Mouse (Mus musculus) heart, embryonic 16.5 days (tissue): Measurements from ENCODE around the gene Runx1. TPM values are rescaled to one million over a fixed set of nuclear protein-coding genes. Genes with fewer than 3 reads are reported as not detected.

Experiments
- ATAC-seq: fragments of 200-750 bp; cut with Nextera tagmentation; replicated peaks from 2 replicates; pipeline ENCODE4 v1.8.0; 2017; ENCODE audit warnings: moderate number of reproducible peaks; ENCODE audit not compliant: insufficient read depth, low FRiP score; ENCODE audit errors: extremely low read depth
- H3K27ac ChIP-seq: fragments of 300-500 bp; sonication (generic); 2 replicates; pipeline ENCODE4 v1.5.1; 2014; ENCODE audit warnings: mild to moderate bottlenecking, low read length, control low read depth, moderate library complexity
- H3K27me3 ChIP-seq: fragments of 300-500 bp; sonication (generic); 2 replicates; pipeline ENCODE4 v1.6.1; 2014; ENCODE audit warnings: low read length, mixed read lengths; ENCODE audit not compliant: control insufficient read depth, insufficient read depth
- H3K36me3 ChIP-seq: fragments of 300-500 bp; sonication (generic); 2 replicates; pipeline ENCODE4 v1.6.1; 2014; ENCODE audit not compliant: control insufficient read depth, insufficient read depth
- H3K4me1 ChIP-seq: fragments of 300-500 bp; sonication (generic); 2 replicates; pipeline ENCODE4 v1.6.1; 2014; ENCODE audit warnings: low read length, mixed read lengths; ENCODE audit not compliant: control insufficient read depth, insufficient read depth
- H3K4me2 ChIP-seq: fragments of 300-500 bp; sonication (generic); 2 replicates; pipeline ENCODE4 v1.6.1; 2014; ENCODE audit warnings: low read depth, mild to moderate bottlenecking, control low read depth, low read length
- H3K4me3 ChIP-seq: fragments of 300-500 bp; sonication (generic); 2 replicates; pipeline ENCODE4 v1.5.1; 2014; ENCODE audit warnings: mild to moderate bottlenecking, control low read depth, low read length
- H3K9ac ChIP-seq: fragments of 300-500 bp; sonication (generic); 2 replicates; pipeline ENCODE4 v1.6.1; 2014; ENCODE audit warnings: low read length, control low read depth
- H3K9me3 ChIP-seq: fragments of 300-500 bp; sonication (generic); replicated peaks from 2 replicates; pipeline ENCODE4 v1.6.1; 2016; ENCODE audit warnings: low read length; ENCODE audit not compliant: control insufficient read depth
- WGBS: fragments of 180-500 bp; shearing (Covaris S2); extraction: QIAGEN DNeasy Blood & Tissue Kit; methylation state at CpG from one replicate; pipeline ENCODE4 v1.1.7; 2014; 5-methylcytosine and 5-hydroxymethylcytosine counted together
- polyA plus RNA-seq: library from polyadenylated mRNA; unstranded; fragments of >200 nt; fragmentation: Nextera tagmentation; extraction: Ambion mirVana; gene quantifications from 2 replicates; pipeline ENCODE4 v1.2.1, GENCODE M21; 2015

Gene Runx1
- polyA plus RNA-seq, 1 experiment from 2014 or later: 11.0 TPM

DNA sequence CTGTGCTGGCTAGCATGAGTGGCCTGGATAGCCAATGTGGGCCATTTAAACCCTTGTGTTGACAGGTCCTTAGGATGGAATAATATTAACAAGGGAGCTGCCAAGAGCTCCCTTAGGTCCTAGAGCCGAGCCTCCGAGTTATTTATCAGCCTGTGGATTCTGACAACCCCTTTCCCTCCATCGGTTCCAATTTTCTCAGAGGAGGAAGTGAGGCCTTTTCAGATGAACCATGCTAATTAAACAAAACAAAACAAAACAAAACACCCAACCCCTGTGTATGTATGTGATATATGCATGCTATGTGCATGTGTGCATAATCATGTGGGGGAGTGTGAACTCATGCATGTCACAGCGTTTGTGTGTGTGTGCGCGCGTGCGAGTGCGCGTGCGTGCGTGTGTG, 3.3 kb downstream of the Runx1 start:
- ATAC-seq: no peak; the same call in 1 of the 2 replicates
- no peaks in the 10 kb centered on the region for H3K36me3 ChIP-seq
- 75% methylated on average over 12 of the region's 12 CpGs for WGBS
- no peak overlapping the region for H3K9ac ChIP-seq
- H3K4me1 ChIP-seq: peaks cover 12% of the 10 kb centered on the region
- H3K4me3 ChIP-seq: no peak overlapping the region
- H3K9me3 ChIP-seq: no peaks in the 10 kb centered on the region
- no peak overlapping the region for H3K27ac ChIP-seq
- peaks cover 43% of the 10 kb centered on the region for H3K27me3 ChIP-seq
- H3K4me2 ChIP-seq: peak overlapping the region; percentile 17

DNA sequence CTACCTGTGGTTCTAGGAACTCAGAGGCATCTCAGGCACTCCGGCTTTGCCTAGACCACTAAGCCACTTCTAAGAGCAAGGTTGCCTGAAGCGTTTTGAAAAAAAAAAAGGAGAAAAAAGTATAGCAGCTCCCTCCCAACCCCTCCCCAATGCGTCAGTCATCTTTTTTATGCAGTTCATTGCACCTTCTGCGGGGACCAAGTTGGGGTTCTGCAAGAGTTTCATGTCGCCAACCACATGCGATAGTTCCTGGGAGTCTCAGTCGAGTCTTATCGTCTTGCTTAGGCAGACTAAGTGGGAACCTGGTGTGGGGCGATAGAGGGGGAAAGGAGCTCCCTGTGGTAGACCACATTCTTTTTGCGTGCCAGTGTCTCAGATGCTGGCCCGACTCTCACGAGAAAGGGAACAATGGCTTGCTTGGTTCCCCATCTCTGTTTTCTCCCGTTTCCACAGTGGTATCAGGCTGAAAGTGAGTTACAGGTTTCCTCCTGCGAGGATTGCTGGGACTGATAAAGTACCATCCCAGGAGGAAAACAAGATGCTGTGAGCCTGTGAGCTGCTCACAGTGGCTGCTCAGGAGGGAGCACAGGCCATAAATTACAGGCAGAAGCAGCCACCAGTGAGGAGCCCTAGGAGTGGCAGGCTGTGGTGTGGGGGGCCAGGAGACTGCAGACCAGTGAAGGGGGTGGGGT, 3.9 kb downstream of the Runx1 start:
- no peak overlapping the region for H3K27ac ChIP-seq
- no peak overlapping the region for H3K9ac ChIP-seq
- H3K27me3 ChIP-seq: peaks cover 46% of the 10 kb centered on the region
- no peaks in the 10 kb centered on the region for H3K9me3 ChIP-seq
- H3K4me1 ChIP-seq: peaks cover 12% of the 10 kb centered on the region
- H3K4me2 ChIP-seq: 0 out of 2 replicates have a peak overlapping the region, but pooled peaks have one; percentile 3
- no peak for ATAC-seq
- no peak overlapping the region for H3K4me3 ChIP-seq
- H3K36me3 ChIP-seq: no peaks in the 10 kb centered on the region
- 29% methylated on average over 14 of the region's 14 CpGs for WGBS

DNA sequence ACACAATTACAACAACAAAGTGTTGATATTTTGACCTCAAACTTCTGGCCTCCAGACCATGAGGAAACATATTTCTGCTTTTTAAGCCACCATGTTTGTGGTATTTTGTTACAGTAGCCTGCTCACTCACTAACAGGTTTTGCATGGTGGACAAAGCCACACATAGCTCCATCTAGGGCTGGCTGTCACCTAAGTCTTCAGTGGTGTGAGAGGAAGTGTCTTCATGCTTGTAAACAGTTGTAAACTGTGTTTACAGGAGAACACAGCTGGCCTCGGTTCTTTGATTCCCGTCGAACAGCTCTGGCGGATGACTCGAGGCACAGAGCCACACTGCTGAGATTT, 4.4 kb downstream of the Runx1 start:
- H3K27ac ChIP-seq: no peak overlapping the region
- H3K9ac ChIP-seq: no peak overlapping the region
- no peaks in the 10 kb centered on the region for H3K36me3 ChIP-seq
- peaks cover 12% of the 10 kb centered on the region for H3K4me1 ChIP-seq
- no peak overlapping the region for H3K4me3 ChIP-seq
- no peaks in the 10 kb centered on the region for H3K9me3 ChIP-seq
- ATAC-seq: no peak
- H3K4me2 ChIP-seq: no peak overlapping the region
- 58% methylated on average over 5 of the region's 5 CpGs for WGBS
- H3K27me3 ChIP-seq: peaks cover 43% of the 10 kb centered on the region

DNA sequence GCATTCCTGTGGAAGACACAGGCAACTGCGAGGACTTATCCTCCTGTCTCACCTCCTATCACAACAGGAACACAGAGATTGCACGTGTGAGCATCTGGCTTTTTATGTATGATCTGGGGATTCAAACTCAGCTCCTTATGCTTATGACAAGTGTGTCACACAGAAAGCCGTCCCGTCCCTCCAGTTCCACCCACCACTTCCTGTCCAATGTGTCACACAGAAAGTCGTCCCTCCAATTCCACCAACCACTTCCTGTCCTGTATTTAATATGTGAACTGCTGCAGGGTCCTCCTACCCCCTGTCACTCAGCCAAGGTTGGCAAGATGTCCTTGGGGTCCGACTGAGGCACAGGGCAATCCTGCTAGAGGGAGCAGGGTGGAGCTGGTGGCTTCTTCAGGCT, 5.5 kb downstream of the Runx1 start:
- no peak for ATAC-seq
- H3K4me1 ChIP-seq: peaks cover 12% of the 10 kb centered on the region
- peaks cover 33% of the 10 kb centered on the region for H3K27me3 ChIP-seq
- H3K27ac ChIP-seq: no peak overlapping the region
- no peak overlapping the region for H3K4me2 ChIP-seq
- WGBS: 68% methylated on average over 6 of the region's 6 CpGs
- H3K9me3 ChIP-seq: no peaks in the 10 kb centered on the region
- no peak overlapping the region for H3K4me3 ChIP-seq
- no peaks in the 10 kb centered on the region for H3K36me3 ChIP-seq
- no peak overlapping the region for H3K9ac ChIP-seq

DNA sequence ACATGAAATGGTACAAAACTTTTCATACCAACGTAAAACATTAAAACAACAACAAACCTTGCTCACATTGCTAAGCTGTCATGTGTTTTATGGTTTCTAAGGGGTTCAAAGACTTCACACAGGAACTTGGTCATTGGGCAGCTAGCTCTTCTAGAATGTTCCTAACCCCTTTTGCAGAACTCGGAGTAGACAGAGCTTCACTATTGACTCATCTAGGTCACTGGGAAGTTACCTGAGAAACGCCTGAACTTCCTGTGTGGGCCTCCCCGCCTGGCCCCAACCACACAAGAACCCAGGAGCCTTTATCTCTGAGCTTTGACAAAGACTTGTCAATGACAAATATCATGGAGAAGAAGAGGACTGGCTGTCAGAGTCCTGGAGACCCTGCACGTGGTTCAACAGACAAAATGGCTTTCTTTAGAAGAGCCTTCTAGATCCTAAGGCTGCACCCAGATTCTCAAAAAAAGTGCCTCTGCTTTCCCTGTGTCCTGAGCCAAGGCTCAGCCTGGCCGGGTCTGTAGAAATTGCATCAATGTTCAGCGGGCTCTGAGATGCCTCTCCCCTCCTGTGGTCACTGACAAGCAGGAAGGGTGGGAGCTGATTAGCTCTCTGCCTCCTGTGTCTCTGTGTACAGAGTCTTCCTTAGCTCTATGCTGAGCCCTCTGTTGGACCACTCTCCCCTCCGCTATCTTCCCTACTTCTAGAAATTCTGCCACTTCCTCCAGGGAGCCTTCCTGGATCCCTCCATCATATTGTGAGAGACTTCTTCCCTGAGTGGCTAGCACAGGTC, 7.3 kb downstream of the Runx1 start:
- Histone ChIP-seq H3K9ac (no peak overlapping the region), H3K36me3 (no peaks in the 10 kb centered on the region), H3K4me1 (peaks cover 10% of the 10 kb centered on the region), H3K4me3 (no peak overlapping the region), H3K27me3 (peaks cover 25% of the 10 kb centered on the region), H3K27ac (no peak overlapping the region), H3K4me2 (no peak overlapping the region), H3K9me3 (no peaks in the 10 kb centered on the region)
- no peak for ATAC-seq
- WGBS: 51% methylated on average over 8 of the region's 8 CpGs

DNA sequence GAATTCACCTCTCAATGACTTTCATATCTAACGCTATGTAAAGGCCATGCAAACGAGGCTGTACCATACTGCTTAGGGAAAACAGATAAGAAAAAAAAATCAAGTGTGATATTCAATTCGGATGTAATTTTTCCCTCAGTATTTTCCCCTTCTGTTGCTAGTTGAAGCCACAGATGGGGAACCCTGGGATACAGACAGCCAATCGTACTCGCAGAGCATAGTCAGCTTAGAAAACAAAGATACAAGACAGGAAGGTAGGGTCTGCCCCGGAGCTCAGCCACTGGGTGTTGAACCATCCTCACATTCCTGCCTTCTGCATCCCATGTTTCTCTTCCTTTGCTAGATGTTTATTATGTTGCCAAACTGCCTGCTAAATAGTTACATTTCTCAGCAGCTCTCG, 9.9 kb downstream of the Runx1 start:
- no peak overlapping the region for H3K27ac ChIP-seq
- H3K36me3 ChIP-seq: no peaks in the 10 kb centered on the region
- ATAC-seq: no peak
- no peaks in the 10 kb centered on the region for H3K4me1 ChIP-seq
- no peaks in the 10 kb centered on the region for H3K9me3 ChIP-seq
- WGBS: 82% methylated on average over 7 of the region's 7 CpGs
- no peak overlapping the region for H3K4me3 ChIP-seq
- no peak overlapping the region for H3K9ac ChIP-seq
- no peak overlapping the region for H3K4me2 ChIP-seq
- peaks cover 25% of the 10 kb centered on the region for H3K27me3 ChIP-seq

DNA sequence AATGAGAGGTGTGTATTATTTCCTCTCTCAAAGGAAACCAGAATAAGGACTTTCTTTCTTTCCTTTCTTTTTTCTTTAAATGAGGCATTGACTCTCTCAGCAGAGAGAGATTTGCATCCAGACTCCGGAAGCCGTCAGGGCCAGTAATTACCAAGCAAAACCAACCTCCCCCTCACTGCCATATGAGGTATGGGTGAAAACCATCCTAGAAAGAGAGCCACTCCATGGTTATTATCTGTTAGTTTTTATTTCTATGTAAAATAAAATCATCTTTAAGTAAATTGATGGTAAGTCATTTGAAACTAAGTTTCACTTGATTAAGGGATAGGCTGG, 10.8 kb downstream of the Runx1 start:
- peaks cover 20% of the 10 kb centered on the region for H3K27me3 ChIP-seq
- WGBS: 95% methylated on average over 2 of the region's 2 CpGs
- H3K36me3 ChIP-seq: no peaks in the 10 kb centered on the region
- no peak overlapping the region for H3K27ac ChIP-seq
- no peak overlapping the region for H3K9ac ChIP-seq
- no peaks in the 10 kb centered on the region for H3K4me1 ChIP-seq
- ATAC-seq: no peak
- no peaks in the 10 kb centered on the region for H3K9me3 ChIP-seq
- no peak overlapping the region for H3K4me2 ChIP-seq
- H3K4me3 ChIP-seq: no peak overlapping the region

DNA sequence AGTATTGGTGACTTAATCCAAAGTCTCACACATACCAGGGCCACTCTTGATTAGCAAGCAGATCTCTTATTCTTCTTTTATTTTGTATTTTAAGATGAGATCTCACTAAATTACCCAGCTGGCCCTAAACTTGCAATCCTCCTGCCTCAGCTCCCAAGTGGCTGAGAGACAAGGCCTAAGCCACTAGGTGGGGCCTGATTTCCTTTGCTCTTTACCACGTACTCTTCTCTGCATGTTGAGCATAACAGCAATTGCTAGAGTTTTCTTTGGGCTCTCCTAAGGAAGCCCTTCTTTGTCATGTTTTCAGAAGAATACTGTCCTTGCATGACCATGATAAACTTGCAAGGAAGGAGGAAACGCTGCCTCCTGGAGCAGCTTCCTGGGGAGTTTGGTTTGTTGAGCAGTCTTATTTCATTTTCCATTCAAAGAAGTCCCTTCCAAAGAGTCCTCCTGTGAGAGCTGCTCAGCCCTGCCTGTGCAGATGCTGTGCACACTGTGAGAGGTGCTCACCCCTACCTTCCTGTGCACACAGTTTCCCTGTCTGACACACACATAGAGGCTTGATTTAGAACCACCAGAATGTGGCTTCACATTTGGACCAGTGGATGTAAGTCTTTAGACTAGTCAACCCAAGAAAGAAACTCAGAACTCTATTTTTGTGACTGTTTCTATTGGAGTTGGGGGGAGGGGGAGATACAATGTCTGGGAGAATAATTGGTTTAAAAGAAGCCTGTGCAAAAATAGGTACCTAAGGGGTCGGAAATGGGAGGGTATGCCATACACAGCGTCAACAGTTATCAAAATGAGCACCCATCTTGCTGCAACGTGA, 11.4 kb downstream of the Runx1 start:
- no peak overlapping the region for H3K9ac ChIP-seq
- no peaks in the 10 kb centered on the region for H3K9me3 ChIP-seq
- H3K4me1 ChIP-seq: peaks cover 3% of the 10 kb centered on the region
- peak; percentile 10; the same call in 1 of the 2 replicates for ATAC-seq
- no peak overlapping the region for H3K4me2 ChIP-seq
- WGBS: 77% methylated on average over 5 of the region's 5 CpGs
- no peaks in the 10 kb centered on the region for H3K36me3 ChIP-seq
- H3K4me3 ChIP-seq: no peak overlapping the region
- H3K27me3 ChIP-seq: peaks cover 14% of the 10 kb centered on the region
- H3K27ac ChIP-seq: no peak overlapping the region

DNA sequence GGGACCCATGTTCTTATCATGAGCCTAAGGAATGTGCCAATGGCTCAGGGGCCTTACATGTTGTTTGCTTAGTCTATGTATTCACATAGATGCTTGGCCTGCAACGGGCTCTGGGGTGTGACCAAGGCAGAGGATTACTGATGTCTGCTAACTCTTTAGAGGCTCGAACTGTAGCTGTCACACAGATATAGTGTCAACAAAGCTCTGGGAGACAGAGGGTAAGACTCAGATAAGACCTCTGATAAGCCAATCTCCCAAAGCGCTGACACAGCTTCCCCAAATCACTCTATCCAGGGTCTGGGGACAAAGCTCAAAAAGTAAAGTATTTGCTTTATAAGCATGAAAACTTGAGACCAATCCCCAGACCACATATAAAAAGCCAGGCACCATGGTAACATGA, 13.5 kb downstream of the Runx1 start:
- H3K27me3 ChIP-seq: peaks cover 2% of the 10 kb centered on the region; the same call in 1 of the 2 replicates
- peaks cover 8% of the 10 kb centered on the region for H3K4me1 ChIP-seq
- no peak for ATAC-seq
- no peak overlapping the region for H3K27ac ChIP-seq
- no peaks in the 10 kb centered on the region for H3K36me3 ChIP-seq
- no peak overlapping the region for H3K4me3 ChIP-seq
- H3K4me2 ChIP-seq: no peak overlapping the region
- WGBS: 41% methylated on average over 3 of the region's 3 CpGs
- no peaks in the 10 kb centered on the region for H3K9me3 ChIP-seq
- H3K9ac ChIP-seq: no peak overlapping the region
